Mouse (Mus musculus) spleen, adult 2 months (tissue): Measurements from ENCODE around the gene Zfhx3.

Experiments
- CTCF ChIP-seq: fragments of 200-500 bp; IDR thresholded peaks from 2 replicates; pipeline ENCODE4 v1.5.1; 2011; ENCODE audit warnings: mild to moderate bottlenecking, inconsistent platforms; ENCODE audit not compliant: insufficient read depth, insufficient read length, insufficient replicate concordance; ENCODE audit errors: extremely low read depth
- POLR2A ChIP-seq: fragments of 200-500 bp; IDR thresholded peaks from 2 replicates; pipeline ENCODE4 v1.6.1; 2011; ENCODE audit warnings: low read depth, low read length, inconsistent platforms

DNA sequence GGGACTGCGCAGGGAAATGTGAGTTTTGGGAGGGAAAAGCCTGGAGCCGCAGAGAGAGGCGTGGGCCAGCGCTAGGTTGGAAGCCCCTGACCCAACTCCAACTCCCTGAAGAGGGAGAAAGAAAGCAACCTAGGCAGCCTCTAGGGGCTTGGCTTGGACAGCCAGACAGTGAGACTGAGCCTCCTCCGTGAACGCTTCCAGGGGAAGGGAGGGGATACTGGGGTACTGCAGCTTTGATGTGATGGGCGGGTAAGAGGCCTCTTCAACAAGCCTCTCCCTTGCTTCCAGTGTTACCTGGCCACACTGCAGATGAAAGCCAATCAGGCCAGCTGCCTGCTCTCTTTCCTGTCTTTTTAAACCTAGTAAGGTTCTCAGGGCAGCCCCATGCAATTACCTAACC is 635.1 kb downstream of the Zfhx3 start:
- no peak for TF ChIP-seq POLR2A
- TF ChIP-seq CTCF, result no peak
